Mouse (Mus musculus): ENCODE results near the gene Creld1.

The Creld1 gene

DNA sequence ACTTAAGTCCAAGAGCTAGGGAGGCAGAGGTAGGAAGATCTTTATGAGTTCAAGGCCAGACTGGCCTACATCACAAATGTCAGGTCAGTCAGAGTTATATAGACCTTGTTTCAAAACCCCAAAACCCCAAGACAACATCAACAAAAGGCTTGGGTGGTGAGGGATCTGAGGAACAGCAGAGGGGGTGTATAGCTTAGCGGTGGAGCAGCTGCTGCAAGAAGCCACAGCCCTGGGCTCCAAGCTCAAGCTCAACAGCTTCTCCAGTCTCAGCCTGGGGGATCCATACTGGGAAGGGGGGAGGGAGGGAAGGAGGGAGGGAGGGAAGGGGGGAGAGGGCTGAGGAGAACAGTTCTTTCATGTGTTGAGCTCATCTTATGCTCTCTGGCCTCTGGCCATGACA is 22.6 kb downstream of the Creld1 start:
- no peak for DNase-seq (ENCODE audit: extremely low read depth, insufficient read length, low spot score)

- DNase-seq (ENCODE audit: extremely low read depth, insufficient read length, low spot score), result no peak
These were observed 24.0 kb downstream of the Creld1 start for GRCm38 (mm10) chr6:113507130-113507529.

- DNase-seq (ENCODE audit: extremely low read depth, insufficient read length, low spot score), result no peak
These were observed 25.3 kb downstream of the Creld1 start for GRCm38 (mm10) chr6:113508272-113508946.

- peak; percentile 50 for DNase-seq (ENCODE audit: extremely low read depth, insufficient read length, low spot score)
These were observed 25.8 kb downstream of the Creld1 start for GRCm38 (mm10) chr6:113508947-113509280.

- DNase-seq (ENCODE audit: extremely low read depth, insufficient read length, low spot score), result peak; percentile 30
These were observed 30.8 kb downstream of the Creld1 start for GRCm38 (mm10) chr6:113513944-113514343.

DNA sequence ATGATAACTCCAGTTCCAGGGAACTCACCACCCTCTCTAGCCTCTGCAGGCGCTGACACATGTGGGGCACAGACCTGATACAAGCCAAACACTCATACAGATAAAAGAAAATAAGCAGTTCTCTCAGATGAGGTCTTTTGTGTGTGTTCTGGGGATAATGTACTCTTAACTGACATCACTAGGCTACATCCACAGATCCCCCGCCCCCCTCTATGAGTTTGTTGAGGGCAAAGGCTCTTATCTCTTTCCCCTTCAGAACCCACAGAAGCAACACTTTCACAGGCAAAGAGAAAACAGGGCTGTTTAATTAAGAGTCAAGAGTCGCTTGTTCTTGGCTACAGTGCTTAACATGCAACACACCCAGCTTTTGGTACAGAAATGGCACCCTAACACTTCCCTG is 31.5 kb downstream of the Creld1 start:
- DNase-seq (ENCODE audit: extremely low read depth, insufficient read length, low spot score), result no peak

DNA sequence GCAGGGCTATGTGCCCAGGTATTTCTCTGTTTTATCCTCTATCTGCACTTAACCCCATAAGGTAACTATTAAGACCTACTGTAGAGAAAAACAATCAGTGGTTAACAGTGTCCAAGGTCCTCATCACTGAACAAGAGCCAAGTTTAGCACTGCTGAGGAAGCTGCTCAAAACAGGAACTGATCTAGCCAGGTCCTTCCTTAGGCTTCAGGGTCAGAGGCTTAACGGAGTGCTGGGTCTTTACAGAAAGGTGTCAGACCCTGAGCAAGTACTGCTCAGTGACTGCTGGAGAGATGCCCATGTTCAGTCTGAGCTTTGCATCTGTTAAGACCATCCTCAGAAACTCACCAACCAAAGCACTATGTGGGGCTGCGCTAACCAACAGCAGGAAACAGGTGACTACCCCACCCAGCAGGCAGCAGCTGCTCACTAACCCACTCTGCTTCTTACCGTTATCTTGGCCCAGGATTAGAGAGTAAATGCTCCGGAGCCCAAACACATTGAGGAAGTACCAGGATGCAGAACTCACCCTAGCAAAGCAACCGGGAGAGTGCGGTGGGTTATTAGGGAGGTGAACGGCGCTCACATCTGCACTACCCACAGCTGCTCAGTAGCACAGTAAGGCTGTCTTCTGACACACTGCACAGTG is 34.5 kb downstream of the Creld1 start:
- DNase-seq (ENCODE audit: extremely low read depth, insufficient read length, low spot score), result no peak

DNA sequence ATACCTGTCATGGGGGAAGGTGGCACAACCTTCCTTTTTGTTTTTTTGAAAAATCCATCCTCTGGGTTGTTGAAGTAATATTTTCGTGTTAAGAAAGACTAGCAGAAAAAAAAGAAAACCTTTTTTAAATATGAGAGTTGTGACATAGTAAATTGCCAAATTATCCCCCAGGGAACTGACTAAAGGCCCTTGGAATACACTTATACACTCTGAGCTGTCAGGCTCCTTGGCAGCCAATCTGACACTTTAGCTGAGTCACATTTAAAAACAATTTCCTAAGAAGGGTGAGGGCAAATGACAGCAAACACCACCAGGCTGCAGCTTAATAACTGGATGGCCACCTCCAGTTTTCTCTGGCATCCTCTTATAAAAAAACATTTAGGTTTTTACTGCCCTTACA is 39.2 kb downstream of the Creld1 start:
- peak; percentile 68 for DNase-seq (ENCODE audit: extremely low read depth, insufficient read length, low spot score)

GRCm38 (mm10) chr6:113523420-113523819 is 40.3 kb downstream of the Creld1 start:
- peak; percentile 75 for DNase-seq (ENCODE audit: extremely low read depth, insufficient read length, low spot score)

DNA sequence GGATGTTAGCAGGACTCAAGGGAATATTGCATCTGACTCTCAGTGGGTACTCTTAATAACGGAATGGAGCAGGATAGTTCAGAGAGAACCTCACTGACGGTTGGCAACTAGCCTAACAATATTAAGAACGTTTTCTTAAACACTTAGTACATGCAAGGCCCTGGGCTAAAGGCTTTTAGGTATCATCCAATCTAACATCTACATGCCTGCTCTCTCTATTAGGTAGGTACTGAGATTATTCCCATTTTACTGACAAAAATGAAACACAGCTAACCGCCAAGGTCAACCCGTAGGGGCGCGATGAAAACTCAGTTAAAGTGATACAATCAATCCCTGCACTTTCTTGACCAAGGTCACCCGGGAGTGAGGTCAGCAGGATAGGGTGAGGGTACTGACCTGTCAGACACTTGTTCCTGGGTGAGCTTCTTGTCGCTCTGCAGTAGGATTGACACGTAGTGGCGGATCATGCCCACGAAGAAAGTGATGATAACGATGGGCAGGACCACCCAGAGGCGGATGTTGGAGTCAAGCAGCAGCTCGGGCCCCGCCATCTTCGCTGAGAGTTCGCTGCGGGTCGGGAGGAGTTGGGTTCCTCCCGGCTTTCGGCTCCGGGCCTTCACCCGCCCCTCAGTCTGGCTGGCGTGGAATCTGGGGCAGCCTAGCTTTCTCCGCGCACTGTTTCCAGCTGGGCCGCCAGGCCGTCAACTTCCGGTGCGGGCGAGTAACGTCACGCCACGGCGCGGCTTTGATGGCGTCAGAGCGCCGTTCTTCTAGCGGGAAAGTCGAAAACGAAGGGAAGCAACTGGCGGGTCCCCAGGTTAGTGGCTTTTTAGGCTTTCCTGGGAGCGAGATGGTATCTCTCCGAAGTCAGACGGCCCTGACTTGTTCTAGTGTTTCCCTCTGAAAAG is 48.1 kb downstream of the Creld1 start, which contains the start of the genes Emc3 and Fancd2:
Gene Emc3, minus strand, starts transcription at position 721 of the 908 bp plus-strand sequence.
Gene Fancd2, plus strand, starts transcription at position 751 of the 908 bp plus-strand sequence.
- peak; percentile 96 for DNase-seq (ENCODE audit: extremely low read depth, insufficient read length, low spot score)

GRCm38 (mm10) chr6:113531840-113532404 is 48.8 kb downstream of the Creld1 start:
- DNase-seq (ENCODE audit: extremely low read depth, insufficient read length, low spot score), result peak; percentile 23

- DNase-seq (ENCODE audit: extremely low read depth, insufficient read length, low spot score), result no peak
These were observed 51.8 kb downstream of the Creld1 start for GRCm38 (mm10) chr6:113534886-113535285.

DNA sequence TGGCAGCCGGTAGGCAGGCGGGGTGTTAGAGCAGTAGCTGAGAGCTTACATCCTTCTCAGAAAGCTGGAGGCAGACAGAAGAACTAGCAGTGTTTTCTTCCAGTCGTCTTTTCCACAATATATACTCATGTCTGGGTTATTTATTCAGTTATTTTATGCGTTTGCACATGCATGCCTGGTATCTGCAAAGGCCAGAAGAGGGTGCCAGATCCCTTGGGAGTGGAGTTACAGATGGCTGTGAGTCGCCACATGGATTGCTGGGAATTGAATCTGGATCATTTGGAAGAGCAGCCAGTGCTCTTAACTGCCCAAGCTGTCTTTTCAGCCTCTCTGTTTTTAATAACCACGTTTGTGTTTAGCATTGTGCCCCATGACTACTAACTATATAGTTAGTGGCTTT is 58.5 kb downstream of the Creld1 start:
- no peak for DNase-seq (ENCODE audit: extremely low read depth, insufficient read length, low spot score)
